Mouse (Mus musculus): ENCODE results near the gene Sash1. TPM values are rescaled to one million over a fixed set of nuclear protein-coding genes. Genes with fewer than 3 reads are reported as not detected.
"Not testable (repeated sequence)": the region's sequence is repeated elsewhere in the genome, so short reads cannot be mapped to it uniquely, and the experiment has no call there.

The Sash1 gene
- polyA plus RNA-seq, 1 experiment from 2014 or later = 6.1 TPM

DNA sequence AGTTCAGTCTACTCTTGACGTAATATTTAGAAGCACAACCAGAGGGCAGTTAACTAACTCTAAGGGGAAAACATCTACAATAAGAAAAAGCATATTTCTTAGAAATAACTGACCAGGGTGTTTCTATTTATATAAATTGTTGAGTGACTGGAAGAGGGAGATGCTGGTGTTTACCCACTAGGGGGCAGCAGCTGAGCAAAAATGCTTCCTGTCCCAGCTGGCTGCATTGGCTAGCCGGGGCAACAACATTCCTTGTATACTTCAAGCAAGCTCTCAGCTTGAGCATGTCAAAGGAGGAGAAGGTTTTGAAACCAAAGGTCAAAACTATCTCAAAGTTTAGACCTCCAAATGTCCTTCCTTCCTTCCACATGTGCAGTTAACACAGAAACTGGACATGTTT is 143.0 kb downstream of the Sash1 start:
- Histone ChIP-seq H3K9me3 (no peaks in the 10 kb centered on the region), H3K4me1 (0 out of 2 replicates have a peak, but pooled peaks cover 7% of the 10 kb centered on the region), H3K27me3 (no peaks in the 10 kb centered on the region), H3K36me3 (peaks cover 51% of the 10 kb centered on the region), H3K27ac (no peak overlapping the region), H3K9ac (no peak overlapping the region), H3K4me3 (no peak overlapping the region), H3K4me2 (no peak overlapping the region)
- ATAC-seq (ENCODE audit: borderline replicate concordance, extremely low read depth, low FRiP score, low TSS enrichment) = peak; percentile 47; the same call in 1 of the 2 replicates
- 39% methylated on average over 2 of the region's 2 CpGs for WGBS

DNA sequence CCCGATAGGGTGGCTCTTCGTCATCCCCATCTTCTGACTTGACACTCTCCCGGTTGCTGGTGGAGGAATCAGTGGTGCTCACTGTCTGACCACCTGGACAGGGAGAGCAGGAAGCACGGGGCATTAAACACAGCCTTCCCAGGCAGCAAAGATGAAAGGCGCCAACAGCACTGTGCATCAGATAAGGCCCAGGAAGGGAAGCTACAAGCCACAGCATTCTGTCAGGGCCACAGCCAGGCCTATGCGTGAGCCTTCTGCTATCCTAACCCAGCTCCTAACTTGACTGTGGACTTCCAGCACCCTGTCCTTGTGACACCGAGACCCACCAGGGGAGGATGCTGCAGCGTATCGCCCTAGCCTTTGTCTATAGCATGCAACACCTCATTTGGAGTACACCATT is 144.4 kb downstream of the Sash1 start:
- H3K36me3 ChIP-seq = peaks cover 60% of the 10 kb centered on the region
- no peaks in the 10 kb centered on the region for H3K9me3 ChIP-seq
- no peak overlapping the region for H3K4me3 ChIP-seq
- H3K4me2 ChIP-seq = no peak overlapping the region
- no peak overlapping the region for H3K27ac ChIP-seq
- 76% methylated on average over 9 of the region's 9 CpGs for WGBS
- H3K27me3 ChIP-seq = no peaks in the 10 kb centered on the region
- 0 out of 2 replicates have a peak, but pooled peaks cover 6% of the 10 kb centered on the region for H3K4me1 ChIP-seq
- no peak for ATAC-seq (ENCODE audit: borderline replicate concordance, extremely low read depth, low FRiP score, low TSS enrichment)
- H3K9ac ChIP-seq = no peak overlapping the region

DNA sequence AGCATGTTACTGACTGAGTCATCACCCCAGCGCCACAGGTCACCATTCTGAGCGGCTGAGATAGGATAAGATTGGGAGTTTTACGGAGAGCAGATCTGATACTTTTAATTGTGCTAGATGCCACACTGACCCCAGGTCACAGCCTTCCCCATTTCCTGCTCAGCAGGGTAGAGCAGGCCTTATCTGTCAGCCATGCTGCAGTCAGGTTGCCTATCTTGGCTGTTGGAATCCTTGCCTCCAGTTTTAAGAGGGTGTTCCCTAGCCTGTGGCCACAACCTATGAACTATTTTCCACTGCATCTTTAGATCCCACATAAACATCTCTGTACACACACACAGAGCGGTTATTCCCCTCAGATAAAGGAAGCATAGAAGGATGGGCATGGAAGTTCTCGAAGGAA is 145.1 kb downstream of the Sash1 start:
- H3K9me3 ChIP-seq = no peaks in the 10 kb centered on the region
- H3K36me3 ChIP-seq = peaks cover 58% of the 10 kb centered on the region
- H3K4me1 ChIP-seq = no peaks in the 10 kb centered on the region
- no peaks in the 10 kb centered on the region for H3K27me3 ChIP-seq
- no peak for ATAC-seq (ENCODE audit: borderline replicate concordance, extremely low read depth, low FRiP score, low TSS enrichment)
- H3K4me3 ChIP-seq = no peak overlapping the region
- WGBS = 81% methylated on average over 5 of the region's 5 CpGs
- no peak overlapping the region for H3K9ac ChIP-seq
- no peak overlapping the region for H3K27ac ChIP-seq
- H3K4me2 ChIP-seq = no peak overlapping the region

DNA sequence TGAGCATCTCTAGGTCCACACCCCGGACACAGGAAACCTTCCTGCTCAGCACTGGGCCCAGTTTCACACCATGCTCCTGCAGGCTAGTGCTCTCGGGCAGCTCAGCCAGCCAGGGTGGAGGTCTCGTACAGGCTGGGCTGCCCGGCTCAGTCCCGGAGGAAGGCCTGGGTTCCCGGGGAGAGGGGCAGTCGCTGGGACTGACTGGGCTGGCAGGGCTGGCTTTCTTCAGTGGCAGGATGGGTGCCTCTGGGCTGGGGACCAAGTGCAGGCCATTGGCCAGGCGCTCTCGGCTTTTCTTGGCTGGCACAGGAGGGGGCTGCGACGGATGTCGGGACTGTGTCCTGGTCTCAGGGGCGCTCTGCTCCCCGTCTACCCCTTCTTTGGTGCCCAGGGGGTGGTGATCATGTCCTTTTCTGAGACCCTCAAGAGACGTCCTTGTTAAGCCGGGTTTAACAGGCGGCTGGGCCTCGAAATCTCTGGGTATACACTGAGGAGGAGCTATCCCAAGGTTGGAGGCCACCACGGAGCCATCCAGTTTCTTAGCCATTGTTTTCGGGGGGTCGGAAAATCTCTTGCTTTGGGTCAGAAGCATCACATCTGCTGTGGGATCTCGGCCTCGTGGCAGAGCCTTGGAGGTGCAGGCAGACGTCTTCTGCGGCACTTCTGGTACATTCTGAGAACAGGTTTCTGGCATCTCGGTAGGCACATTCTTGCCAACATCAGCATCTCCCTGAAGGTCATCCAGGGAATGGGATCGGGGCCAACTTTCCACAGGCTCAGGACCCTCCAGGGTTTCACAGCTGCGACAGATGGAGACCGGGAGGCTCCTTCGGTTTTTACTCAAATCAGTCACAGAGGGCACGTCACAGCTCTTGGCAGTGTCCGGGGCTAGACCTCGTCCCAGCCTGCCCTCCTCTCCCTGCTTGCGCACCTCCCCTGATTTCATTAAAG is 156.2 kb downstream of the Sash1 start:
- Histone ChIP-seq H3K27ac (no peak overlapping the region), H3K4me1 (no peaks in the 10 kb centered on the region), H3K9me3 (no peaks in the 10 kb centered on the region), H3K4me2 (no peak overlapping the region), H3K36me3 (peaks cover 67% of the 10 kb centered on the region), H3K9ac (no peak overlapping the region), H3K27me3 (no peaks in the 10 kb centered on the region), H3K4me3 (no peak overlapping the region)
- WGBS = 86% methylated on average over 34 of the region's 34 CpGs
- ATAC-seq (ENCODE audit: borderline replicate concordance, extremely low read depth, low FRiP score, low TSS enrichment) = no peak; the same call in 1 of the 2 replicates

DNA sequence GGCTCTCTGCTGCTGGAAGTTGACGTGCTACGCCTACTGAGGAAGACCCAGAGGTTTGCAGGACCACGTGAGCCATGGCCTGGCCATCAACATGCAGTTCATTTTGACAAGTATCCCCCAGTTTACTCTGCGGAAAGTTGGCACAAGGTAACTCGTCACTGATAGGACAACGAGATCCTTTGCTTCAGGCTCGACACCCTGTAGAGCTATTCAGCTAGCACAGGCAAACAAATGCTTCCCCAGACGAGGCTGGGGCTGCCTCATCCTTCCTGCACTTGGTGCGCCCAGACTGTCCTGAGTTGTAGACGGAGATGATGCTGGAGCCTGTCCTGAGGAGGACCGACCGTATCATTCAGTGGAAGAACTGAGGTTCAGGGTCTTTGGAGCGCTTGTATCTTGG is 166.5 kb downstream of the Sash1 start:
- Histone ChIP-seq H3K27ac (no peak overlapping the region), H3K9me3 (no peaks in the 10 kb centered on the region), H3K9ac (no peak overlapping the region), H3K4me3 (no peak overlapping the region), H3K4me2 (no peak overlapping the region), H3K27me3 (no peaks in the 10 kb centered on the region), H3K4me1 (no peaks in the 10 kb centered on the region), H3K36me3 (peaks cover 5% of the 10 kb centered on the region; the same call in 1 of the 2 replicates)
- ATAC-seq (ENCODE audit: borderline replicate concordance, extremely low read depth, low FRiP score, low TSS enrichment) = no peak
- WGBS = 66% methylated on average over 13 of the region's 13 CpGs

DNA sequence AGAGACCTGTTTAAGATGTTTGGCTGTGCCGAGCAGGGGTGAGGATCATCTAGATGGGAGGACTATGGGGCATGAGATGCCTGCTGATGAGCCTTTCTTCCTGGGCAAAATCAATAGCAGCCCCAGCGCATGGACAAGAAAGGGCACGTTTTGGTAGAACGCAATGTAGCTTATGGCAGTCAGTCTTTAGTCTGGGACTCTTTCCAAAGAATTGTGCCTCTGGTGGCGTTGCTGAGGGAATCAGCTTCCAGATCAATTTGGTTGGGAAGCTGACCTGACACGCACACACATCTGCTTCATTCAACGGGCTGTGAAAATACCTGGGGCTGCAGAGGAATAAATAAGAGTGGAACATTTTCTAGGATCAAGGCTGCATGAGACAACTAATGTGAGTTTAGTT is 167.0 kb downstream of the Sash1 start:
- H3K9me3 ChIP-seq = no peaks in the 10 kb centered on the region
- no peak overlapping the region for H3K9ac ChIP-seq
- H3K4me2 ChIP-seq = no peak overlapping the region
- no peaks in the 10 kb centered on the region for H3K27me3 ChIP-seq
- WGBS = 77% methylated on average over 7 of the region's 7 CpGs
- no peak overlapping the region for H3K27ac ChIP-seq
- H3K4me3 ChIP-seq = no peak overlapping the region
- no peaks in the 10 kb centered on the region for H3K4me1 ChIP-seq
- ATAC-seq (ENCODE audit: borderline replicate concordance, extremely low read depth, low FRiP score, low TSS enrichment) = no peak
- H3K36me3 ChIP-seq = peaks cover 4% of the 10 kb centered on the region; the same call in 1 of the 2 replicates

DNA sequence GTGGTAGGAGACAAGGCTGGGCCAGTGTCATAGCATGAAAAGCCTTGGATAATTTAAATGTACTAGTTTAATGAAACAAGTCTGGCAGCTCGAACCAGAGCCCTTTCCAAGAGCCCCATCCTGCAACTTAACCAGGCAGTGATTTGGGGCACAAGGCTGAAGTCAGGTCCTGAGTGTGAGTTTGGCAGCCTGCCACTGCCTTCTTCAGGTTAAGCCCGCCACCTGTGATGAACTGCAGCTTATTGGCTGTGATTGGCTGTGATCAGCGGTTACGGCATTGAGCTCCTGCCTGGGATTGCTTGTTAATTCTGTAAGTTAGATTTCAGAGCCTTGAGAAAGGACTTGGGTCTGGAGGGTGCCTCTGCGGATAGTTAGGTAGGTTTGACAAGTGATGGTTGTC is 168.7 kb downstream of the Sash1 start:
- no peaks in the 10 kb centered on the region for H3K4me1 ChIP-seq
- no peaks in the 10 kb centered on the region for H3K27me3 ChIP-seq
- no peak overlapping the region for H3K27ac ChIP-seq
- no peak overlapping the region for H3K4me3 ChIP-seq
- no peak overlapping the region for H3K4me2 ChIP-seq
- WGBS = 71% methylated on average over 5 of the region's 5 CpGs
- no peak overlapping the region for H3K9ac ChIP-seq
- no peak for ATAC-seq (ENCODE audit: borderline replicate concordance, extremely low read depth, low FRiP score, low TSS enrichment)
- H3K9me3 ChIP-seq = no peaks in the 10 kb centered on the region
- peaks cover 3% of the 10 kb centered on the region; the same call in 1 of the 2 replicates for H3K36me3 ChIP-seq

DNA sequence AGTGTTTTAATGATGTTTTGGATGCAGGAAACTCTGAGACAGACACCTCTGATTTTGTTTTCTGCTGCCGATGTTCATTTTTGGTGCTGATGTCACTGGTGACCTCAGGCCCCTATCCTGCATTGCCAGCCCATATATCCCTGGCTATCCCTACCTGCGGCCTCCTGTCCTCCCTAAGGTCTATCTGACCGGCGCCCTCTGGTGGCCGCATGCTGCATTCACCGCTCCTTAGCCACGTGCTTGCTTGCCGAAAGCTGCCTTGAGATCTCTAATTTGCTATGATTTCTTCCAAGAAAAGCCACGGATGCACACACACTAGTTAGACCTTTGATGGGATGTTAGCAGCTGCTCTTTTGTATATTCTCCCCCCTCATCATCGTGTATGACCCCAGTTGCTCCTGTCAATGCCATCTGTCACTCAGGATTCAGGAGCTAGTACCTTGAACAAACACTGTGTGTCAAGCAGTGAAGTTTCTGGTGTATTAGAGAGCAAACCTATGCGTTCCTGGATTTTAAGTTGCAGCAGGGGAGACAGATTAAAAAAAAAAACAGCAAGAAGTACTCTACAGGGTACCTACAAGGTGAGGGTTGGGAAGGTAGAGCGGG is 170.1 kb downstream of the Sash1 start:
- WGBS = 15% methylated on average over 12 of the region's 12 CpGs
- Histone ChIP-seq H3K9ac (no peak overlapping the region), H3K4me1 (no peaks in the 10 kb centered on the region), H3K27me3 (no peaks in the 10 kb centered on the region), H3K9me3 (no peaks in the 10 kb centered on the region), H3K4me2 (no peak overlapping the region), H3K4me3 (no peak overlapping the region), H3K27ac (no peak overlapping the region), H3K36me3 (no peaks in the 10 kb centered on the region)
- peak; percentile 49; the same call in 1 of the 2 replicates for ATAC-seq (ENCODE audit: borderline replicate concordance, extremely low read depth, low FRiP score, low TSS enrichment)

DNA sequence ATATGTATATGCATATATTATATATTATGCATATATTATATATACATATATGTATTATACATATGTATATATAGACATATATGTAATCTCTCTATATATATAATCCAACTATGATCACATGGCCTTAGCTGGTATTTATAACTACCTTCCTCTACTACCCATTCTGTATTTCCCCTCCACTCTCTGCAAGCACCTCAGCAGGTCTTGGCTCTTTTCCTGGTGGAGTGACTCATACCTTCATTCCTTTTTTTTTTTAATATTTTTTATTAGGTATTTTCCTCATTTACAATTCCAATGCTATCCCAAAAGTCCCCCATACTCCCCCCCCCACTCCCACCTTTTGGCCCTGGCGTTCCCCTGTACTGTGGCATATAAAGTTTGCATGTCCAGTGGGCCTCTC is 189.2 kb downstream of the Sash1 start:
- H3K27ac ChIP-seq; H3K4me3 ChIP-seq; H3K4me1 ChIP-seq; H3K4me2 ChIP-seq; H3K9me3 ChIP-seq; H3K36me3 ChIP-seq; ATAC-seq (ENCODE audit: borderline replicate concordance, extremely low read depth, low FRiP score, low TSS enrichment); H3K27me3 ChIP-seq; H3K9ac ChIP-seq: not testable (repeated sequence)
- WGBS = 91% methylated on average over 1 of the region's 1 CpGs

DNA sequence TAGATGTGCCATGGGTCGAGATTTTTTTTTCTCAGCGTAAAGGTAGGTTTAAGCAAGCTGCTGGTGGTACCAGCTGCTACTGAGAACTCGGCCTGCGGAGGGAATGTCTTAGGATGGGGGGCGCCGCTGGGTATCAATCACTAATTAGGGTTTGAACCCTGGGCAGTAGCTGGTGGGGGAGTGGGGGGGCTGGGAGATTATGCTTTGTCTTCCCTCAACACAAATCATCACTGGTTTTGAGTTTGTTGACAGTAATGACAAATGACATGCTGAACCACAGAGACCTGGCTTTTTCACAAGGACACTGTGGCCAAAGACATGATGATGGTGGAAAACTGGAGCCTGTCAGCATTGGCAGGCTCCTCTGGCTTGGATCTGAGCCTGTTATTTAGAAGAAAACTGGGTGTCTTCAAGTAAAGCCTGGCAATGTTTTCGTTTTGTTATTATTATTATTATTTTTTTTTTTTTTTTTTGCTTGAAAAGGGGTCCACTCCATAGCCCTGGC is 191.8 kb downstream of the Sash1 start:
- no peak for ATAC-seq (ENCODE audit: borderline replicate concordance, extremely low read depth, low FRiP score, low TSS enrichment)
- no peak overlapping the region for H3K4me2 ChIP-seq
- no peaks in the 10 kb centered on the region for H3K4me1 ChIP-seq
- WGBS = 81% methylated on average over 7 of the region's 7 CpGs
- H3K27ac ChIP-seq = no peak overlapping the region
- no peak overlapping the region for H3K4me3 ChIP-seq
- no peak overlapping the region for H3K9ac ChIP-seq
- H3K27me3 ChIP-seq = no peaks in the 10 kb centered on the region
- H3K9me3 ChIP-seq = no peaks in the 10 kb centered on the region
- H3K36me3 ChIP-seq = no peaks in the 10 kb centered on the region

DNA sequence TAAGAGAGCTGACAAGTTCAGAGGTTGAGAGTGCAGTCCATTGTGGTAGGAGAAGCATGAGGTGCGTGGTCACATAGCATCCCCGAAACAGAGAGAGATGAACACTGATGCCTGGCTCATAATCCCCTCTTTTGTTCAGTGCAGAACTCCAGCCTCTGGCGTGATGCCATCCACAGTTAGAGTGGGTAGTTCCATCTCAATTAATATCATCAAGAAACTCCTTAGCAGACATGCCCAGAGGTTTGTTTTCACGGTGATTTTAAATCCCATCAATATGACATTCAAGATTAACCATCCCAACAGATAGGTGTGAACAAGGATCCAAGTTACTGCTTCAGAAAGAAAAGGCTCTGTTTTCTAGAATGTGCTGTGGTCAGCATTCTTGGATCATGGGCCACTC is 192.3 kb downstream of the Sash1 start:
- 83% methylated on average over 4 of the region's 4 CpGs for WGBS
- H3K9me3 ChIP-seq = no peaks in the 10 kb centered on the region
- no peaks in the 10 kb centered on the region for H3K27me3 ChIP-seq
- no peaks in the 10 kb centered on the region for H3K4me1 ChIP-seq
- no peak overlapping the region for H3K27ac ChIP-seq
- H3K4me2 ChIP-seq = no peak overlapping the region
- no peaks in the 10 kb centered on the region for H3K36me3 ChIP-seq
- no peak overlapping the region for H3K4me3 ChIP-seq
- H3K9ac ChIP-seq = no peak overlapping the region
- no peak for ATAC-seq (ENCODE audit: borderline replicate concordance, extremely low read depth, low FRiP score, low TSS enrichment)

DNA sequence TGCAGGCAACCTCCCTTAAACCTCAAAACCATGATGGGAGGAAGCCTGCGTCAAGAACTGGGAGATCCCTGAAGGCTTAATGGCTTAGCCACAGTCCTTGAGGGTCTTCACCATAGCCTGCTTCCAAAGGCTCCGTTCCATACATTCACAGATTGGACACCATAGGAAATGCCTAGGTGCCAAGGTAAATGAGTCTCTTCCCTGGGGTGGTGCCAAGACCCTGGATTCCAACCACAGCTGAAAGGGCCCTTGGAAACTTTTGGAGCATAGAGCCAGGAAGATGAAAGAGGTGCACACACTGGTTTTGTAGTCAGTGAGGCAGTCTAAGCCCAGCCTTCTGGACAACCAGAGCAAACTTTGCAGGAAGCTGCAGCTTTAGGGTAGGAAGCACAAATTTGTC is 193.3 kb downstream of the Sash1 start:
- H3K4me1 ChIP-seq = no peaks in the 10 kb centered on the region
- WGBS = 93% methylated on average over 2 of the region's 2 CpGs
- no peak overlapping the region for H3K4me2 ChIP-seq
- no peaks in the 10 kb centered on the region for H3K27me3 ChIP-seq
- H3K9ac ChIP-seq = no peak overlapping the region
- no peaks in the 10 kb centered on the region for H3K36me3 ChIP-seq
- no peaks in the 10 kb centered on the region for H3K9me3 ChIP-seq
- no peak overlapping the region for H3K27ac ChIP-seq
- H3K4me3 ChIP-seq = no peak overlapping the region
- ATAC-seq (ENCODE audit: borderline replicate concordance, extremely low read depth, low FRiP score, low TSS enrichment) = no peak
